Mouse (Mus musculus): ENCODE data around the gene Gm21477. TPM values are rescaled to one million over a fixed set of nuclear protein-coding genes. Genes with fewer than 3 reads are reported as not detected.
"Not testable (repeated sequence)": the region's sequence is repeated elsewhere in the genome, so short reads cannot be mapped to it uniquely, and the experiment has no call there.

Gm21477 gene
- not detected in 2 replicates for polyA plus RNA-seq (2015; fragmentation: Nextera tagmentation; extraction: Ambion mirVana)

DNA sequence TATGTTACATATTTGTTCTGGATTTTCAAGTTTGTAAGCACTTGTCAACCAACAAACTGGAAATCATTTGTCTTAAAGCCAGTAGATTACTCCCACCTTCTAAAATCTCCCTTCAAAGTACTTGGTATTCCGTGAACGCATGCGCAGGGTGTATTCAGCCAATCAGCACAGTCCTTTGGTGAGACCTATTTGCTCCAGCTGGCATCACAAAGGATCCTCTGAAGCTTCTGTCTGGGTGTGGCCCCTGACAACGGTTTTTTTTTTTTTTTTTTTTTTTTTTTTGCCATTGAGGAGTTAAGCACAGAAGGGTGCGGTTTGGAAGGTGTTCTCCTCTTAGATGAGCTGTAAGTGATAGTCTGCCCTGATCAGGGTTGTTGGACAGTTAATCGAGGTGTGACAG is at the start of gene Gm21477:
Gm21477 (plus strand) TSS at position 301 of the 400 bp plus-strand sequence.
- ATAC-seq (replicated peaks); H3K27me3 ChIP-seq (replicated peaks); H3K4me1 ChIP-seq; H3K36me3 ChIP-seq (replicated peaks); H3K27ac ChIP-seq; H3K9me3 ChIP-seq; H3K9ac ChIP-seq; H3K4me3 ChIP-seq; H3K4me2 ChIP-seq: not testable (repeated sequence)
- WGBS = 71% methylated on average over 1 of the region's 6 CpGs
